Mouse (Mus musculus) heart, adult 2 months (tissue): ENCODE results near the gene Ell2.

Experiments
- CTCF ChIP-seq: fragments of 200-600 bp; IDR thresholded peaks from 2 replicates; pipeline ENCODE4 v1.8.1; 2022; ENCODE audit warnings: antibody characterized with exemption, mild to moderate bottlenecking, moderate library complexity
- POLR2A ChIP-seq: fragments of 200-500 bp; IDR thresholded peaks from 2 replicates; pipeline ENCODE4 v1.6.1; 2011; ENCODE audit warnings: mild to moderate bottlenecking, low read depth, low read length, control low read depth; ENCODE audit not compliant: insufficient read depth

- TF ChIP-seq CTCF = no peak
- no peak for TF ChIP-seq POLR2A
These were observed 84.1 kb downstream of the Ell2 start for GRCm38 (mm10) chr13:75790550-75791205.
